Mouse (Mus musculus) MEL (cell line): Measurements from ENCODE around the gene Med7. TPM values are rescaled to one million over a fixed set of nuclear protein-coding genes. Genes with fewer than 3 reads are reported as not detected.
A peak's percentile ranks its signal among the peaks of the same experiment; 100 is the strongest.

Experiments used
- DNase-seq: peaks from one replicate; pipeline ENCODE4 v3.0.0; 2011; ENCODE audit warnings: low read depth, low spot score
- H3K27ac ChIP-seq: 2 replicates; pipeline ENCODE4 v1.5.1; 2012; ENCODE audit warnings: low read depth, mild to moderate bottlenecking, control low read depth, low read length, moderate library complexity; ENCODE audit not compliant: control insufficient read depth
- H3K27me3 ChIP-seq, 2 experiments: fragments of 150-350 bp in 1 of 2; sonication (generic) in 1 of 2; 2 replicates each; pipeline ENCODE4 v1.6.1; 2012; ENCODE audit warnings: low read length in 2 of 2, mild to moderate bottlenecking in 2 of 2, improper control_type of control experiment in 1 of 2, moderate library complexity in 1 of 2; ENCODE audit not compliant: insufficient read depth in 2 of 2, control insufficient read depth in 1 of 2
- H3K36me3 ChIP-seq, 2 experiments: 2 replicates each; pipeline ENCODE4 v1.6.1; 2012 to 2014; ENCODE audit warnings: low read length in 2 of 2, improper control_type of control experiment in 1 of 2, inconsistent platforms in 1 of 2, mild to moderate bottlenecking in 1 of 2; ENCODE audit not compliant: insufficient read depth in 2 of 2, control insufficient read depth in 1 of 2
- H3K4me1 ChIP-seq, 2 experiments: fragments of 150-350 bp in 1 of 2; sonication (generic) in 1 of 2; 2 replicates each; pipeline ENCODE4 v1.6.1; 2012; ENCODE audit warnings: low read length in 2 of 2, improper control_type of control experiment in 1 of 2, mild to moderate bottlenecking in 1 of 2; ENCODE audit not compliant: insufficient read depth in 2 of 2, control insufficient read depth in 1 of 2
- H3K4me3 ChIP-seq, 2 experiments: fragments of 150-350 bp in 1 of 2; sonication (generic) in 1 of 2; 2 replicates each; pipeline ENCODE4 v1.5.1; 2012; ENCODE audit warnings: low read depth in 2 of 2, low read length in 2 of 2, mild to moderate bottlenecking in 2 of 2, moderate library complexity in 2 of 2, control low read depth in 1 of 2, improper control_type of control experiment in 1 of 2; ENCODE audit not compliant: control insufficient read depth in 1 of 2, insufficient read depth in 1 of 2
- H3K79me2 ChIP-seq: 2 replicates; pipeline ENCODE4 v1.6.1; 2012; ENCODE audit warnings: mild to moderate bottlenecking, low read length, moderate library complexity; ENCODE audit not compliant: control insufficient read depth, poor library complexity, insufficient read depth
- H3K9ac ChIP-seq: 2 replicates; pipeline ENCODE4 v1.6.1; 2012; ENCODE audit warnings: low read depth, mild to moderate bottlenecking, control low read depth, low read length, moderate library complexity; ENCODE audit not compliant: control insufficient read depth, poor library complexity, severe bottlenecking
- H3K9me3 ChIP-seq: fragments of 150-350 bp; sonication (generic); replicated peaks from 2 replicates; pipeline ENCODE4 v1.6.1; 2012; ENCODE audit warnings: mild to moderate bottlenecking, low read length, improper control_type of control experiment, moderate library complexity; ENCODE audit not compliant: insufficient read depth
- BHLHE40 ChIP-seq: IDR thresholded peaks from 2 replicates; pipeline ENCODE4 v1.6.1; 2012; ENCODE audit warnings: low read depth, mild to moderate bottlenecking, inconsistent platforms, low read length, improper control_type of control experiment, borderline replicate concordance
- CHD1 ChIP-seq: IDR thresholded peaks from 2 replicates; pipeline ENCODE4 v1.6.1; 2012; ENCODE audit warnings: low read depth, mild to moderate bottlenecking, inconsistent platforms, low read length, improper control_type of control experiment
- CHD2 ChIP-seq: IDR thresholded peaks from 2 replicates; pipeline ENCODE4 v1.6.1; 2011; ENCODE audit warnings: low read length, improper control_type of control experiment
- CTCF ChIP-seq, 3 experiments: IDR thresholded peaks in 2 of 3; conservative IDR thresholded peaks in 1 of 3; 2 replicates each; pipeline ENCODE4 v1.5.1; 2011 to 2012; ENCODE audit warnings: low read length in 3 of 3, low read depth in 2 of 3, mild to moderate bottlenecking in 2 of 3, improper control_type of control experiment in 1 of 3, inconsistent platforms in 1 of 3, mixed read lengths in 1 of 3, moderate library complexity in 1 of 3; ENCODE audit not compliant: control insufficient read depth in 1 of 3, insufficient read depth in 1 of 3, poor library complexity in 1 of 3, severe bottlenecking in 1 of 3
- E2F4 ChIP-seq: IDR thresholded peaks from 2 replicates; pipeline ENCODE4 v1.6.1; 2011; ENCODE audit warnings: low read depth, low read length, improper control_type of control experiment, borderline replicate concordance
- ELF1 ChIP-seq: IDR thresholded peaks from 2 replicates; pipeline ENCODE4 v1.6.1; 2014; ENCODE audit warnings: low read depth, mild to moderate bottlenecking, inconsistent platforms, low read length, improper control_type of control experiment, moderate library complexity
- EP300 ChIP-seq, 2 experiments: IDR thresholded peaks; 2 replicates each; pipeline ENCODE4 v1.6.1; 2011; ENCODE audit warnings: improper control_type of control experiment in 2 of 2, low read length in 2 of 2, low read depth in 1 of 2, mild to moderate bottlenecking in 1 of 2
- ETS1 ChIP-seq: IDR thresholded peaks from 2 replicates; pipeline ENCODE4 v1.6.1; 2012; ENCODE audit warnings: low read depth, mild to moderate bottlenecking, inconsistent platforms, low read length, improper control_type of control experiment, moderate library complexity
- GABPA ChIP-seq: IDR thresholded peaks from 2 replicates; pipeline ENCODE4 v1.6.1; 2012; ENCODE audit warnings: low read depth, mild to moderate bottlenecking, inconsistent platforms, low read length, improper control_type of control experiment, moderate library complexity
- GATA1 ChIP-seq: IDR thresholded peaks from 2 replicates; pipeline ENCODE4 v1.6.1; 2011; ENCODE audit warnings: low read depth, low read length, improper control_type of control experiment
- HCFC1 ChIP-seq: IDR thresholded peaks from 2 replicates; pipeline ENCODE4 v1.6.1; 2012; ENCODE audit warnings: low read depth, mild to moderate bottlenecking, inconsistent platforms, low read length, improper control_type of control experiment, moderate library complexity
- KAT2A ChIP-seq: conservative IDR thresholded peaks from 2 replicates; pipeline ENCODE4 v1.6.1; 2012; ENCODE audit warnings: low read depth, low read length, improper control_type of control experiment, inconsistent platforms
- MAFK ChIP-seq: IDR thresholded peaks from 2 replicates; pipeline ENCODE4 v1.6.1; 2011; ENCODE audit warnings: low read depth, mild to moderate bottlenecking, low read length, improper control_type of control experiment, borderline replicate concordance
- MAX ChIP-seq: IDR thresholded peaks from 2 replicates; pipeline ENCODE4 v1.6.1; 2011; ENCODE audit warnings: low read length, improper control_type of control experiment
- MEF2A ChIP-seq: IDR thresholded peaks from 2 replicates; pipeline ENCODE4 v1.6.1; 2014; ENCODE audit warnings: low read depth, mild to moderate bottlenecking, inconsistent platforms, low read length, improper control_type of control experiment; ENCODE audit not compliant: poor library complexity, insufficient replicate concordance, severe bottlenecking; ENCODE audit errors: extremely low read depth
- MXI1 ChIP-seq: IDR thresholded peaks from 2 replicates; pipeline ENCODE4 v1.6.1; 2011; ENCODE audit warnings: mild to moderate bottlenecking, low read depth, low read length, improper control_type of control experiment
- MYB ChIP-seq: IDR thresholded peaks from 2 replicates; pipeline ENCODE4 v1.6.1; 2011; ENCODE audit warnings: mild to moderate bottlenecking, low read depth, low read length, improper control_type of control experiment
- MYC ChIP-seq: IDR thresholded peaks from 2 replicates; pipeline ENCODE4 v1.6.1; 2011; ENCODE audit warnings: low read depth, mild to moderate bottlenecking, low read length, improper control_type of control experiment, moderate library complexity
- NELFE ChIP-seq: IDR thresholded peaks from 2 replicates; pipeline ENCODE4 v1.6.1; 2011; ENCODE audit warnings: low read depth, low read length, improper control_type of control experiment
- NRF1 ChIP-seq: IDR thresholded peaks from 2 replicates; pipeline ENCODE4 v1.6.1; 2014; ENCODE audit warnings: low read depth, mild to moderate bottlenecking, inconsistent platforms, low read length, improper control_type of control experiment, moderate library complexity; ENCODE audit not compliant: poor library complexity, insufficient read depth, severe bottlenecking
- POLR2A ChIP-seq, 2 experiments: IDR thresholded peaks; 2 replicates each; pipeline ENCODE4 v1.6.1; 2011 to 2012; ENCODE audit warnings: low read length in 2 of 2, mild to moderate bottlenecking in 2 of 2, control low read depth in 1 of 2, improper control_type of control experiment in 1 of 2, low read depth in 1 of 2, moderate library complexity in 1 of 2; ENCODE audit not compliant: control insufficient read depth in 1 of 2, insufficient read depth in 1 of 2, poor library complexity in 1 of 2
- POLR2AphosphoS5 ChIP-seq: IDR thresholded peaks from 2 replicates; pipeline ENCODE4 v1.6.1; 2012; ENCODE audit warnings: low read depth, borderline replicate concordance, mild to moderate bottlenecking, inconsistent platforms, low read length, moderate library complexity, mixed read lengths
- RAD21 ChIP-seq: IDR thresholded peaks from 2 replicates; pipeline ENCODE4 v1.6.1; 2011; ENCODE audit warnings: mild to moderate bottlenecking, low read depth, low read length, improper control_type of control experiment
- RCOR1 ChIP-seq: IDR thresholded peaks from 2 replicates; pipeline ENCODE4 v1.6.1; 2012; ENCODE audit warnings: low read depth, mild to moderate bottlenecking, inconsistent platforms, low read length, improper control_type of control experiment
- SIN3A ChIP-seq: IDR thresholded peaks from 2 replicates; pipeline ENCODE4 v1.6.1; 2012; ENCODE audit warnings: low read length, improper control_type of control experiment, inconsistent platforms
- SMC3 ChIP-seq: IDR thresholded peaks from 2 replicates; pipeline ENCODE4 v1.6.1; 2011; ENCODE audit warnings: low read depth, low read length, improper control_type of control experiment
- TAL1 ChIP-seq: IDR thresholded peaks from 2 replicates; pipeline ENCODE4 v1.6.1; 2012; ENCODE audit warnings: mild to moderate bottlenecking, inconsistent platforms, low read length, moderate library complexity, mixed read lengths
- TBP ChIP-seq: IDR thresholded peaks from 2 replicates; pipeline ENCODE4 v1.8.0; 2011; ENCODE audit warnings: low read depth, low read length, improper control_type of control experiment
- TCF12 ChIP-seq: IDR thresholded peaks from 2 replicates; pipeline ENCODE4 v1.6.1; 2014; ENCODE audit warnings: low read depth, mild to moderate bottlenecking, inconsistent platforms, low read length, improper control_type of control experiment, moderate library complexity
- UBTF ChIP-seq: IDR thresholded peaks from 2 replicates; pipeline ENCODE4 v1.6.1; 2012; ENCODE audit warnings: low read depth, mild to moderate bottlenecking, inconsistent platforms, low read length, improper control_type of control experiment, moderate library complexity, borderline replicate concordance; ENCODE audit not compliant: insufficient read depth
- USF1 ChIP-seq: IDR thresholded peaks from 2 replicates; pipeline ENCODE4 v1.6.1; 2014; ENCODE audit warnings: low read depth, mild to moderate bottlenecking, inconsistent platforms, low read length, improper control_type of control experiment, moderate library complexity
- USF2 ChIP-seq, 2 experiments: IDR thresholded peaks; 2 replicates each; pipeline ENCODE4 v1.6.1; 2011 to 2012; ENCODE audit warnings: improper control_type of control experiment in 2 of 2, low read length in 2 of 2, borderline replicate concordance in 1 of 2, inconsistent platforms in 1 of 2, low read depth in 1 of 2, mild to moderate bottlenecking in 1 of 2; ENCODE audit not compliant: insufficient read depth in 1 of 2
- ZKSCAN1 ChIP-seq: IDR thresholded peaks from 2 replicates; pipeline ENCODE4 v1.6.1; 2012; ENCODE audit warnings: low read depth, mild to moderate bottlenecking, inconsistent platforms, low read length, improper control_type of control experiment, moderate library complexity
- ZMIZ1 ChIP-seq: IDR thresholded peaks from 2 replicates; pipeline ENCODE4 v1.6.1; 2012; ENCODE audit warnings: low read depth, mild to moderate bottlenecking, inconsistent platforms, low read length, improper control_type of control experiment, moderate library complexity
- ZNF384 ChIP-seq: IDR thresholded peaks from 2 replicates; pipeline ENCODE4 v1.6.1; 2012; ENCODE audit warnings: low read depth, mild to moderate bottlenecking, inconsistent platforms, low read length, improper control_type of control experiment
- polyA plus RNA-seq, 2 experiments: library from polyadenylated mRNA; stranded (reverse) in 1 of 2; unstranded in 1 of 2; fragments of >175 nt in 1 of 2; fragments of >200 nt in 1 of 2; gene quantifications; 2 replicates each; pipeline versions ENCODE4 v1.2.1 to v1.2.4; 2012; ENCODE audit warnings: low replicate concordance in 2 of 2, low read depth in 1 of 2; ENCODE audit not compliant: insufficient read length in 2 of 2, insufficient read depth in 1 of 2, missing spikeins in 1 of 2
- total RNA-seq: library from RNA; depleted of rRNA; stranded (reverse); fragments of 300-350 nt; gene quantifications from 2 replicates; pipeline ENCODE4 v1.2.3, GENCODE M21; 2012; rRNA removed

Gene Med7
- 50.6 and 57.8 TPM in 2 replicates for total RNA-seq
- polyA plus RNA-seq = 10 to 100 TPM in 1 of 2 experiments, not detected in 1; 56.5 TPM

GRCm38 (mm10) chr11:46436760-46437458 is at the start of gene Med7:
Gene Med7 (plus strand): TSS chr11:46436925.
- no peaks in the 10 kb centered on the region for H3K27me3 ChIP-seq
- peak; percentile 100 for DNase-seq
- peaks cover 33 to 40% of the 10 kb centered on the region in 2 experiments for H3K4me1 ChIP-seq
- peaks cover 28% of the 10 kb centered on the region for H3K79me2 ChIP-seq
- H3K9ac ChIP-seq = peak within 1 kb of the TSS; percentile 99
- H3K9me3 ChIP-seq = no peaks in the 10 kb centered on the region
- peak within 1 kb of the TSS; percentile 92 for H3K27ac ChIP-seq
- H3K36me3 ChIP-seq = peaks cover 14 to 48% of the 10 kb centered on the region in 2 experiments
- H3K4me3 ChIP-seq = peak within 1 kb of the TSS; percentile 65 to 99
- TF ChIP-seq KAT2A = peak; percentile 55; the same call in 1 of the 2 replicates
- no peak for TF ChIP-seq CHD1
- TF ChIP-seq TAL1 = no peak
- peak; percentile 44 for TF ChIP-seq ETS1
- no peak for TF ChIP-seq RAD21
- peak; percentile 86 for TF ChIP-seq HCFC1
- peak; percentile 39 for TF ChIP-seq MXI1
- peak in 1 of 2 experiments; percentile 65; a peak in 2 of 4 replicates for TF ChIP-seq EP300 (IDR thresholded peaks at IDR 0.05; ENCODE audit: low read depth in 1 of 2, low read length in 2 of 2)
- no peak for TF ChIP-seq SMC3
- no peak for TF ChIP-seq RCOR1
- no peak for TF ChIP-seq E2F4
- 0 out of 2 replicates have a peak, but pooled peaks have one; percentile 6 for TF ChIP-seq BHLHE40
- TF ChIP-seq ZMIZ1 = peak; percentile 85
- TF ChIP-seq ELF1 = peak; percentile 97
- TF ChIP-seq NRF1 = peak; percentile 94
- TF ChIP-seq USF1 = no peak
- TF ChIP-seq MAFK = no peak
- peak; percentile 91 for TF ChIP-seq NELFE
- TF ChIP-seq GABPA = no peak
- no peak for TF ChIP-seq UBTF
- TF ChIP-seq MAX = 0 out of 2 replicates have a peak, but pooled peaks have one; percentile 32
- TF ChIP-seq CHD2 = no peak; the same call in 1 of the 2 replicates
- TF ChIP-seq ZKSCAN1 = no peak
- TF ChIP-seq CTCF (IDR thresholded peaks at IDR 0.05 in 2 of 3, conservative IDR thresholded peaks at IDR 0.05 in 1 of 3; ENCODE audit: control insufficient read depth in 1 of 3, insufficient read depth in 1 of 3, low read depth in 2 of 3, low read length in 3 of 3, poor library complexity in 1 of 3, severe bottlenecking in 1 of 3) = no peak
- TF ChIP-seq TBP = peak; percentile 93
- TF ChIP-seq POLR2A (IDR thresholded peaks at IDR 0.05; ENCODE audit: control insufficient read depth in 1 of 2, insufficient read depth in 1 of 2, low read depth in 1 of 2, low read length in 2 of 2, poor library complexity in 1 of 2) = peak; percentile 88 to 92
- TF ChIP-seq GATA1 = no peak
- TF ChIP-seq MYB = peak; percentile 76; the same call in 1 of the 2 replicates
- TF ChIP-seq MYC = peak; percentile 72; the same call in 1 of the 2 replicates
- TF ChIP-seq MEF2A = no peak
- peak; percentile 56; the same call in 1 of the 2 replicates for TF ChIP-seq SIN3A
- 0 out of 2 replicates have a peak, but pooled peaks have one; percentile 6 for TF ChIP-seq ZNF384
- no peak for TF ChIP-seq USF2 (IDR thresholded peaks at IDR 0.05; ENCODE audit: borderline replicate concordance in 1 of 2, insufficient read depth in 1 of 2, low read depth in 1 of 2, low read length in 2 of 2)
- no peak for TF ChIP-seq POLR2AphosphoS5
- no peak; the same call in 1 of the 2 replicates for TF ChIP-seq TCF12
